Mouse (Mus musculus): ENCODE results near the gene Atp1a4.

Atp1a4 gene

GRCm38 (mm10) chr1:172197851-172198250 lies 60.4 kb downstream of the Atp1a4 start:
- no peak for DNase-seq (ENCODE audit: low read depth, low spot score)

DNA sequence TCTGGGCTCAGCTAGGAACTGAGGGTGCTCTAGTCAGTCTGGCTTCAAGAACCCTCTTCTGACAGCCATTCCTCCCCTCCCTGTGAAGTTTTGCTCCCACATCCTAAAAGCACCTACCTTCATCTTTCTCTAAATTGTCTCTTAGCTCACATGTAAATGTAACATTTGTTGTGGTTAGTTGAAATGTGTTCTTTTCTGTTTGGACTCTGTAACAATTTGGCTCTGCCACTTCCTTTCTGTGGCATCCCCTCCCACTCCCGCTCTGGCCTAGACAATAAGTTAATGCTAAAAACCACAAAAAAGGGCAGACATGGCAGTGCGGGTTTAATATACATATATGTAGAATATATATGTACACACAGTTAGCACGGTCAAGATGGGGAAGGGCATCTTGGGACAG lies 61.1 kb downstream of the Atp1a4 start:
- no peak for DNase-seq (ENCODE audit: low read depth, low spot score)

GRCm38 (mm10) chr1:172194435-172194834 lies 63.8 kb downstream of the Atp1a4 start:
- no peak for DNase-seq (ENCODE audit: low read depth, low spot score)

DNA sequence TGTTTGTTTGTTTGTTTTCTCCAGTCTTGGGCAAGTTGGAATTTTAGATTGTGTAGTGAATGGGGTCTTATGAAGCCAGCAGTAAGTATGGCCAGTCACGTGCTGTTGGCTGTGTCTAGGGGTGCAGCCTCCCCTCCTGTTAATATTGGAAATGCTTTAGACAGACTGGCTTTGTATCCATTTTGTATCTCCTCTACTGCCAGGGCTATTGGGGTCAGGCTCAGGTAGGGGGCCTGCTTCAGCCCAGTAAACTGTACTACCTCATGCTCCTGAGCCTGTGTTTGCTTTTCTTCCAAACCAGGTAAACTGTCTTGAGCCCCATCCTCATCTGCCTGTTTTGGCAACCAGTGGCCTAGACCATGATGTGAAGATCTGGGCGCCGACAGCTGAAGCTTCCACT lies 66.0 kb downstream of the Atp1a4 start:
- no peak for DNase-seq (ENCODE audit: low read depth, low spot score)

DNA sequence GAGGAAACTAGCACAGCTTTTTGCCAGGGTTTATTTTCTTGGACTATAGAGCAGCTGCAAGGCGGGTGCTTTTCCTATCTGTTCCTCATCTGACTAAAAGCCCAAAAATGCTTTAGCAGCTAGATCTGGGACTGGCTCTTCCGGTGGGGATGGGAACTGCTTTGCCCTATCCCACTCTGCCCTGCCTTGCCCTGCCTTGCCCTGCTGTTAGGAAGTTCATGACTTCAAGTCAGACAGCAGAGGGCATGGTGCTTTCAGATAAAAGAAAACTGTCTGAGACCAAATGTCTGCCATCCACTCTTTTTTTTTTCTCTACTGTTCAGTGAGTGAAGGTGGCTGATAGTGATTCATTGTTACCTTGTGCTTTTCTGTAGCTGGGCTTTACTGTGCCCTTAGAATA lies 66.6 kb downstream of the Atp1a4 start:
- no peak for DNase-seq (ENCODE audit: low read depth, low spot score)

GRCm38 (mm10) chr1:172188891-172189290 lies 69.3 kb downstream of the Atp1a4 start:
- DNase-seq (ENCODE audit: low read depth, low spot score) = no peak

- no peak for DNase-seq (ENCODE audit: low read depth, low spot score)
Measured at GRCm38 (mm10) chr1:172186401-172187289, 71.6 kb downstream of the Atp1a4 start.

GRCm38 (mm10) chr1:172183915-172184314 lies 74.3 kb downstream of the Atp1a4 start:
- no peak for DNase-seq (ENCODE audit: low read depth, low spot score)

DNA sequence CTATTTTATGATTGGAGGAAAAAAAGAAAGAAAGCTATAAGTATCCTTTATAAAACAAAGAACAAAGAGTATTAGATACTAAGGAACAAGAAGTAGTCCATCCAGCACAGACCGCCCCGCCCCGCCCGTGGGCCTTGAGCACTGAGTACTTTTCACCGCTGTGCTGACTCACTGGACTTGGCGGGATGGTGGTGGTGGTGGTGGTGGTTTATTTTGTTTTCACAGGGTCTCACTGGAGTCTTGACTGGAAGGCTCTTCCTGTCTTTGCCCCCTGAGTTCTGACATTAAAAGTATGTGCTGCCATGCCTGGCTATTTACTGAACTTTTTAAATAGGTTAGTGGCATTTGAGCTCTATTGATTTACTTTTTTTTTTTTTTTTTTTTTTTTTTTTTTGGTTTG lies 75.2 kb downstream of the Atp1a4 start:
- no peak for DNase-seq (ENCODE audit: low read depth, low spot score)

GRCm38 (mm10) chr1:172181777-172182176 lies 76.4 kb downstream of the Atp1a4 start:
- DNase-seq (ENCODE audit: low read depth, low spot score) = no peak

GRCm38 (mm10) chr1:172180881-172181280 lies 77.3 kb downstream of the Atp1a4 start:
- DNase-seq (ENCODE audit: low read depth, low spot score) = no peak

DNA sequence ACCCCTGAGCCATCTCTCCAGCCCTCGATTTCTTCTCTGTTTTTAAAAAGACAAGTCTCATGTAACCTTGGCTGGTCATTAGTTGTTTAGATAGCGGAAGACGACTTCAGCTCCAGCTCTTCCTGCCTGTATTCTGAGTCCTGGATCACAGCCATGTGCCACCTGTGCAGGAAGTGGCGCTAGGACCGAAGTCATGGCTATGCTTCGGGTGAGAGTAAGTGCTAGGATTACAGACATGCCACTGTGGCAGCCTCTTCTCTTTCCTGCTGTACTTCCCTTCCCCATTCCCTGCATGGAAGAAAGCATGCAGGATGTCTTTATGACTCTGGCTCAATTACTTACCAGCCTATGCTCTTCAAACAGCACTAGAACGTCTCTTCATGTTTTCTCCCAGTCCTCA lies 79.1 kb downstream of the Atp1a4 start:
- no peak for DNase-seq (ENCODE audit: low read depth, low spot score)

DNA sequence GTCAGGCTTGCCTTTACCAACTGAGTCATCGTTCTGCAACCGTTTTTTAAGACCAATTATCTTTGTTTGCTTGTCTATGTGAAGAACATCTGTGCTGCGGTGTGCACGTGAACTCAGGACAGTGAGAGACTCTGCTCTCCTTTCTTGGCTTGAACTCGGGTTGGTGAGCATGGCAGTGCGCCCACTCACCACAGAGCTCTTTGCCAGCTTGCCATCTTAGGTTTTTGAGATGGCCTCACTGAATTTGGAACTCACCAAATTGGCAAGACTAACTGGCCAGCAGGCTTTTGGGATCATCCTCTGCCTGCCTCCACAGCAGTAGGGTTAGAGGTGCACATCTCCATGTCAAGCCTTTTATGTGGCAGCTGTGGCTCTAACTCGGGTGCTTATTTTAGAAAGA lies 80.4 kb downstream of the Atp1a4 start:
- DNase-seq (ENCODE audit: low read depth, low spot score) = no peak
